Mouse (Mus musculus) c-Kit-positive CD71-positive TER-119-negative erythroid progenitor cells, embryonic 14.5 days (primary cell): Measurements from ENCODE around the gene Pigr.

Source experiments
- DNase-seq: peaks from one replicate; pipeline ENCODE4 v3.0.0-alpha.2; 2013; ENCODE audit warnings: low read depth

The Pigr gene

GRCm38 (mm10) chr1:130826448-130826847 is at the start of gene Pigr:
Pigr (plus strand) TSS chr1:130826684.
- DNase-seq = no peak

- no peak for DNase-seq
Observed at GRCm38 (mm10) chr1:130779867-130780266, 46.6 kb upstream of the Pigr start.

GRCm38 (mm10) chr1:130784054-130784453 is 42.4 kb upstream of the Pigr start:
- DNase-seq = peak; percentile 28

- no peak for DNase-seq
Observed at GRCm38 (mm10) chr1:130787001-130787400, 39.5 kb upstream of the Pigr start.

DNA sequence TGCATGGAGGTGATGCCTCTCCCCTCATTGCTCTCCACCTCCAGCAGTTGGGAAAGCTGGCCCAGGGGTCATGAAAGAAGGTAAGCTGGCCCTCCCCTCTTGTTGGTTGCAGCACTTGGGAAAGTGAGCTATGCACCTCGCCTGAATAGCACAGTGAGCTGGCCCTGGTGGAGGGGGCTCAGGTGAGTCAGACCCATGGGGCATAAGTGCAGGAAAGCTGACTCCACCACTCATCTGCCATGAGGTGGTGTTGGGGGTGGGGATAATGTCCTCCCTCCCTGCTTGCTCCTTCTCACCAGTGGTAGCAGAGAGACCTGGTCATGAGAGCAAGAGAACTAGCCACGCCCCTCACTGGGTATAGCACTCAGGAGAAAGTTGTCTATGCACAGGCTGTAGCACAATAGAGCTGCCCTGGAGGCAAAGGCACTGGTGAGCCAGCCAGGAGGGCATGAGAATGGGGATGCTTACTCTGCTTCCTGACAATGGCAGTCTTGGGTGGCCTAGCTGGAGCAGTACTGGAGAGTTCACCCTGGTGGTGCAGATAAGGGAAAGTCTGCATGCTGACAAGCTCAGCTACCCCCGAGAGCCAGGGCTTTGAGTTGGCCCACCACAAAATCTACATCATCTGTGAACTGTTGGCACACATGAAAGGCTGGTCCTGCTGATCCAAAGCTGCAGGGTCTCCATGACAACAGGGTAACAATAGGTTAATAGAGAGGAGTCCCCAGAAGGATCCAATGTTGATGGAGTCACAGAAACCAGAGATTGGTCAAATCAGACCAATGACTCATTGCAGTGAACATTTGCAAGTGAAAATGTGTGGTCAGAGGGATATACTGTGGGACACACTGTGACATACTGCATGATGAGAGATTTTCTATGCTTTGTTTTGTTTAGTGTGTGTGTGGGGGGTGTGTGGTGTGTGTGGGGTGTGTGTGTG is 36.7 kb upstream of the Pigr start:
- no peak for DNase-seq

DNA sequence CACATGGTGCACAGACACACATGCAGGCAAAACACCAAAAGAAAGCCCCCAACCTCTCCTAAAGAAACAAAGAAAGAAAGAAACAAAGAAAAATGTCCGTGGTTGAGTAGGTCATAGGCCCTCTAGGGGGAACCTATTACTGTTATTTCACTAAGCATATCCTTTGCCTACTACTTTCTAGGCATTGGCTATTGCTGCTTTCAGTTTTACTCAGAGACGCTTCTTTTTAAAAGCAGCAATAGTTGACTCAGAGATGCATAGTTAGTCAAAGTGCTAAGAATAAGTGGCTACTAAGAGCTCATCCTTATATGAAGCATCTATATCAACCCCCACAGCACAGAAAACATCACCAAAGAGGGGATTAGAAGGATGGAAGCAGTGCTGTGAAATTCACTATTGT is 31.2 kb upstream of the Pigr start:
- no peak for DNase-seq

GRCm38 (mm10) chr1:130796967-130797684 is 29.4 kb upstream of the Pigr start:
- DNase-seq = peak; percentile 20

GRCm38 (mm10) chr1:130798037-130798436 is 28.4 kb upstream of the Pigr start:
- no peak for DNase-seq

- DNase-seq = no peak
Observed at GRCm38 (mm10) chr1:130798551-130798950, 27.9 kb upstream of the Pigr start.

GRCm38 (mm10) chr1:130799399-130799798 is 27.1 kb upstream of the Pigr start:
- no peak for DNase-seq

DNA sequence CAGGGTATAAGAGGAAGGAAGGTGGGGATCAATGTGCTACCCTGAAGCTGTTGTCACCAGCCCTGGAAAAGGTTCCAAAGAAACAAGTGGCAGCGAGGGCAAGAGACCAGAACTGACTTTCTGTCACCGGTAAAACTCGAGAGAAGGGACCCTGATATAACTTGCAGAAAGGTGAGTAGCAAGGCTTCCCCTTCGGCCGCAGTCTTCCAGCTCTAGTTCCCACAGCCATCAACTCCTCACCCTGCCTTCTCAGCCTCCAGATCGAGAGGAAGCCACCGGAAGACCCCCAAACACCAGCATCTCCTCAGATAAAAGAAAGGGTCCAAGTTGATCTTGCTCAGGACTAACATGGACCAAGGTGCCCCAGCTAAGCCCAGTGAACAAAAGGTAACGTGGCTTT is 25.9 kb upstream of the Pigr start, which contains the start of gene Fcamr:
Gene Fcamr, plus strand, starts transcription at position 301 of the 400 bp plus-strand sequence.
- no peak for DNase-seq

GRCm38 (mm10) chr1:130801511-130801910 is 25.0 kb upstream of the Pigr start:
- no peak for DNase-seq

- DNase-seq = no peak
Observed at GRCm38 (mm10) chr1:130802976-130803375, 23.5 kb upstream of the Pigr start.

DNA sequence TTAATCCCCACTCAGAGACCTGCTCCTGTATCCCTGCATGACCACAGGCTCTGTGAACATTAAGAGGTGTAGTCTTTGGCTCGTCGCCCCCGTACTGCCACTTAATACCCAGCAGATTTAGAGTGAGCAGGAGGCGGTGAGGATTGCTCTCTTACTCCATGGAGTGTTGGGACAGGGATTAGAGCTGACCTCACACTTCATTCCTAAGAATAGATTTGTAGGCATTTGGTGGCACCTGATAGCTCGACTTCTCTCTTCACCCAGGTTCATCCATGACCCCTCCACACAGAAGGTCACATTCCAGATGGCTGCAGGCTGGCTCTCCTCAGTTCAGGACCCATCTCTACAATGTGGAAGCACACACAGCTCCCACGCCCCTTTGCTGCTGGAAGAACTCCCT is 22.2 kb upstream of the Pigr start:
- no peak for DNase-seq

- no peak for DNase-seq
Observed at GRCm38 (mm10) chr1:130810906-130811305, 15.6 kb upstream of the Pigr start.

DNA sequence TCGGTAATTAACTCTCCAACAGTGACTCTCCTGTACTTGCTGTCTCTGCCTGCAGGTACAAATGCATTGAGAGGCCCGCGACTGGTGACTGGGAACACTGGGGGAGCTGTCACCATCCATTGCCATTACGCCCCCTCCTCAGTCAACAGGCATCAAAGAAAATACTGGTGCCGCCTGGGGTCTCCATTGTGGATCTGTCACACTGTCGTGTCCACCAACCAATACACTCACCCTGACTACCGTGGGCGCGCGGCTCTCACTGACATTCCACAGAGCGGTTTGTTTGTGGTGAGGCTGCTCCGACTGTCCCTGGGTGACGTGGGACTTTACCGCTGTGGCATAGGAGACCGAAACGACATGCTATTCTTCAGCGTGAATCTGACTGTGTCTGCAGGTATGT is 15.2 kb upstream of the Pigr start:
- DNase-seq = no peak

DNA sequence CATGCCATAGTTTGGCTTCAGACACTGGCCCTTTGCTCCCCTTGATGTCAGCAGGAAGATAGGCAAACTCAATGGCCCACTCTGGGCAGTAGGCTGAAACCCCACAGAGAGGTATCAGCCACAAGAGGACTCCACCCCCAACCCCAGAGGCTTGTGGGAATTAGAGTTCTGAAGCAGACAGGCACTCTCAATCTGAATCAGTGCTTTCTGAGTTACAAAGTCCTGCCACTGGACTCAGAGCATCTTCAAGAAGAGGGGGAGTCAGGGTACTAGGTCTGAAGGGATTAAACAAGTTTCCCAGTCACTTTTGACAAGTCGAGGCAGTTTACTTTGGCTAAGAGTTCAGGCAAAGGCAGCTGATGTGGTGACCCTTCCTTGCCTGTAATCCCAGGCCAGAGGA is 6.7 kb upstream of the Pigr start:
- DNase-seq = no peak

GRCm38 (mm10) chr1:130820316-130821148 is 6.0 kb upstream of the Pigr start:
- DNase-seq = no peak

DNA sequence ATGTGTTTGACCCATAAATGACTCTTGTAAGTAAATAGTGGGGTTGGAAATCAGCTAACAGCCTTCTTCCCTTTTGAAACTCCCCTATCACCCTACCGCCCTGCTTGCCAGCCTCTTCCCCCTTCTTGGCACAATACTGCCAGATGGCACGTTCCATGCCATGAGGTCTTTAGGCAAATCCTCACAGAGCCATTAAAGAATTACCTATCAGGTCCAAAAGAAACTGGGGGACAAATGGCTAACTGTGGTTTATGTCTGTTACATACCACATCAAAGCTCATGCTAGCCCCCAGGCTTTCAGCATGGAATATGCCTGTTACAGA is 5.4 kb upstream of the Pigr start:
- DNase-seq = no peak

- DNase-seq = no peak
Observed at GRCm38 (mm10) chr1:130821911-130822625, 4.4 kb upstream of the Pigr start.

- DNase-seq = no peak
Observed at GRCm38 (mm10) chr1:130828656-130829055, 2.2 kb downstream of the Pigr start.
